Mouse (Mus musculus) Patski (cell line): ENCODE measurements at regions not wholly inside any gene's neighbourhood (a gene's known extent, or its start where the extent isn't known, plus 50 kb on each side); places are given as distances from the start of the nearest gene placed in this dataset.
"Not testable (repeated sequence)": the region's sequence is repeated elsewhere in the genome, so short reads cannot be mapped to it uniquely, and the experiment has no call there.

Experiments
- ATAC-seq: fragments of 100-300 bp; one replicate; pipeline ENCODE4 v1.8.0; 2021
- CTCF ChIA-PET: fragments of 350-600 bp; sonication (Branson Sonifier 250); formaldehyde crosslinking; loops from one replicate; lab custom pipeline; 2022; ENCODE audit warnings: inconsistent platforms; lab: Charles Lee
- POLR2A ChIA-PET: fragments of 350-600 bp; sonication (Branson Sonifier 250); formaldehyde crosslinking; loops from one replicate; lab custom pipeline; 2022; ENCODE audit warnings: antibody characterized with exemption, inconsistent platforms; lab: Charles Lee
- DNase-seq: peaks from one replicate; pipeline ENCODE4 v3.0.0-alpha.2; 2011; ENCODE audit warnings: low read depth, low spot score
- H3K27me3 ChIP-seq: fragments of 371-371 bp; one replicate; pipeline ENCODE4 v1.5.1; 2021
- CTCF ChIP-seq: fragments of 100-300 bp; IDR thresholded peaks from one replicate; pipeline ENCODE4 v1.5.1; 2021
- in situ Hi-C: fragments of 300-500 bp; cut with MboI; formaldehyde crosslinking; loops from 3 replicates; pipeline ENCODE4 v1.11.1; 2018; ENCODE audit warnings: low pct_unique_long_range_greater_than_20kb, mixed read lengths

DNA sequence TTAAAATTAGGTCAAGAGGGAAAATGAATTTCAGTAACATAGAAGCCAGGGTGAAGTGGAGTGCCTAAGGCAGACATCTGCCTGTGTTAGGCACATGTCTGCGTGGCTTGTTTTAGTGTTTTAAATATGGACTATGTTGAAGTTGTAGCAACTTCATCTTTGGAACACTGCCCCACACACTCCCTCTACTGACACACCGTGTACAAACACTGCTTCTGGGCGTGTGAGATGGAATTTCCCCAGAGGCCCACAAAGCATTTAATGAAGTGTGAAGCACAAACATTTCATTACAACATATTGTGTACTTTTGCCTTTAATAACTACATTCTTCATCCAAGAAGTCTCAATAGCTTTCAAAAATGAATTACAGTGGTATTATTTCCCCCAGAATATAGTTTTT is 114.0 kb upstream of the Ttc29 start:
- DNase-seq (no peak), ATAC-seq (no peak)
- in situ Hi-C loops = no loop called here
- ChIA-PET POLR2A (no interaction called here), CTCF (no interaction called here)
- peaks cover 41% of the 10 kb centered on the region for H3K27me3 ChIP-seq
- TF ChIP-seq CTCF = no peak

DNA sequence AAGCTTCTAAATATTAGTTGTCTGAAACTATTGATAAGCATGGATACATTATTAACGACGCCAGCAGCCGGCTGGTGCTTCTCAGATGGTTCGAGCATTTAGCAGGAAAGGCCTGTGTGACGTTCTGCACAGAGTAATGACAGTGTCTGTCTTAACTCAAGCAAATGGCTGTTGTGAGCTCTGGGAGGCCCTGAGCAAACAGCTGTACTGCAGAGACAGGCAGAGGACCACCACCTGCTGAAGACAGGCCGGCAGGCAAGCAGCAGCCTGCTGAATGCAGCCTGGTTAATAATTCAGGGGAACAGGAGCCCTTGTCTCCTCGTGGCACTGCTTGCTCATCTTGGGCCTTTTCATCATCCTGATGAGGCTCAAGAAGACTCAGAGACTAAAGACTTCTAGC is 105.8 kb upstream of the Ttc29 start:
- in situ Hi-C loops = no loop called here
- TF ChIP-seq CTCF = no peak
- peaks cover 28% of the 10 kb centered on the region for H3K27me3 ChIP-seq
- CTCF ChIA-PET = no interaction called here
- ATAC-seq (no peak), DNase-seq (no peak)
- POLR2A ChIA-PET = interaction anchor here (0.6 kb wide), 1 partner anchor 1500 kb away, joined by 3 read pairs; no protein-coding TSS in a partner anchor

DNA sequence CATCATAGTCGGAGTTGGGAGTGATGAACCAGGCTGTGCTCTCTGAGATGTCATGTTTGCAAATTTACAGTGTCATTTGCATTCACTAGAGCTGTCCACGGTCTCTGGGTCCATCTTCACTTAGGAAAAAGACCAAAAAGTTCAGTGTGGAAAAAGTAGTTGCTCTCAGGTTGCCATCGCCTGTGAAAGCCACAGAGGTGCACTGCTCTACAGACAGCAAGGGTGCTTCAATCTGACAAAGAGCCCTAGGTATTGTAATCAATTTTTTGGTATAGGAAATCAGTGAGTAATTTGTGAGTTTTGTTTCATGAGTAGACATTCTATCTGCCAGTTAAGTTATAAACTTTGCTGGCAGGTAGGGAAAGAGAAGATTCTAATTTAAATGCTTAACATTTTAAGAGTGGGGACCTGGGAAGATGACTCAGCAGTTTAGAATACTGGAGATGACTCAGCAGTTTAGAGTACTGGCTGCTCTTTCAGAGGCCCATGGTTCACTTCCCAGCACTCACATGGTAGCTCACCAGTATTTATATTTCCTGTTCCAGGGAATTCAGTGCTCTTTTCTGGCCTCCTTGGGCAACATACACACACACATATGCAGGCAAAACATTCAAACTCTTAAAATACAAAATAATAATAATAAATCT is 103.0 kb upstream of the Ttc29 start:
- ATAC-seq (no peak), DNase-seq (no peak)
- H3K27me3 ChIP-seq = peaks cover 37% of the 10 kb centered on the region
- in situ Hi-C loops = no loop called here
- ChIA-PET POLR2A (no interaction called here), CTCF (no interaction called here)
- no peak for TF ChIP-seq CTCF

DNA sequence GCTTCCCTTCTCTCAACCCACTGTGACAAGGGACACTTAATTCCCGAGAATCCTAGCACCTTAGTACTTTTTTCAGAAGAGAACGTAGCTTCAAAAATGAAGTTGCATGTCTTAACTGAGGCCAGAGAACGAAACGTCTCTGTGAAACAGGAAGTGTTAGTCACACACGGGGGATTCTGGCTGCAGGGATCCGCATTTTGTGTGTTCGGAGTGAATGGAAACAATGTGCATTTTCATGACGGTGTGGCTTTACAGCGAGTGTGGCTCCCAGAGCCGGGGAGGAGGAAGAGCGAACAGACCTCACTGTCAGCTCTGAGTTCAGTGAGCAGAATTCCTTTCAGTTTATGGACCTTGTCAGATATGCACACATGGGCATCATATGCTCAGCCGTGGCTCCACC is 100.0 kb upstream of the Ttc29 start:
- ATAC-seq (no peak), DNase-seq (no peak)
- CTCF ChIA-PET = no interaction called here
- peaks cover 36% of the 10 kb centered on the region for H3K27me3 ChIP-seq
- POLR2A ChIA-PET = no interaction called here
- in situ Hi-C loops = no loop called here
- no peak for TF ChIP-seq CTCF

DNA sequence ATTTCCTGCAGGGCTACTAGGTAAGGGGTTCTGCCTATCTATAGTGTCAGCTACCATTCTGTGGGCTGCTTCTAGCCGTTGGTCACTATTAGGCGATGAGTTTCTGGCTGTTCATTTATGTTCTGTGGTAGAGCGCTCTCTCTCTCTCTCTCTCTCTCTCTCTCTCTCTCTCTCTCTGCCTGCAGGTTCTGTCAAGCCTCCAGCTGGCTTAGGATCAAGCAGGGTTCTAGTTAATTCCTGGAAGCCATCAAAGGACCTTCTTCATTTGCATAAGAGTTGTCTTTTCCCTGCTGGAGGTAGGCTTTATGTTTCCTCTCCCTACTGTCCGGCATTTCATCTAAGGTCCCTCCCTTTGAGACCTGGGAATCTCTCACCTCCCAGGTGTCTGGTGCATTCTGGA is 98.6 kb upstream of the Ttc29 start:
- in situ Hi-C loops = no loop called here
- H3K27me3 ChIP-seq = peaks cover 39% of the 10 kb centered on the region
- TF ChIP-seq CTCF = no peak
- ATAC-seq (no peak), DNase-seq (no peak)
- CTCF ChIA-PET = no interaction called here
- POLR2A ChIA-PET = no interaction called here

DNA sequence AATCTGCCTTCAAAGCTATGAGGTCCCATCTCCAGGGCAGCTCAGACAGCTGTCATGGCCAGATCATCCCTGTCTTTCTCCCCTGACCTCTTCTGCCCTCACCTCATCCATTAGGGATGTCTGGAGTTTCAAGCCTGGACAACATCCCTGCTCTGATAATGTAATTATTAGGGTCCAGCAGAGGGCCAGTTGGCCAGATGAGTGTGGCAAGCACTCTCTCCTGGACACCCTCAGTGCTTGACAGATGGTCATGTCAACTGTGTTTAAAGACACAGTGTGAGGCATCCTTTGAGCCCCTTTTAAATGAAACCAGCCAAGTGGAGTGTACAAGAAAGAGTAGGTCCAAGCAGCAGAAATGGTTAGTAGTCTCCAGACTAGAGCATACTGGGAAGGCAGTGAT is 95.9 kb upstream of the Ttc29 start:
- no peak for TF ChIP-seq CTCF
- CTCF ChIA-PET = no interaction called here
- in situ Hi-C loops = no loop called here
- DNase-seq = no peak
- H3K27me3 ChIP-seq = peaks cover 37% of the 10 kb centered on the region
- POLR2A ChIA-PET = no interaction called here
- no peak for ATAC-seq

DNA sequence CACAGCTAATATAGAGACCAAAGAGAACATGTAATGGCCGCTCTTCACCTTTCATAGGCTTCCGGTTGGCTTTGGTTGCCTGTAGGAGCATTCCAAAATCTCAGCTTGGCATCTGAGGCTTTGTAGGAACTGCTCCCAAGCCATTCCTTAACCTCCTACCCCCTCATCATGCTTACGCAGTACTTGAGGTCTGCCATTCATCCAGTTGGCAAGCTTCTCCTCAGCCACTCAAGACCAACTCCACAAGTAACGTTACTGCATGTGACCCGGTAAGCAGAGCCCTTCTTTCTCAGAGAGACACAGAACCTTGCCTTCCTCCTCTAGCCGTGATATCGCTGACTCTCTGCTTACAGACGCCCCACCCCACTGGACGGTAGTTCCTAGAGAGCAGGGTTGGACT is 94.6 kb upstream of the Ttc29 start:
- H3K27me3 ChIP-seq = peaks cover 29% of the 10 kb centered on the region
- no peak for ATAC-seq
- in situ Hi-C loops = no loop called here
- DNase-seq = no peak
- ChIA-PET POLR2A (no interaction called here), CTCF (no interaction called here)
- TF ChIP-seq CTCF = no peak

DNA sequence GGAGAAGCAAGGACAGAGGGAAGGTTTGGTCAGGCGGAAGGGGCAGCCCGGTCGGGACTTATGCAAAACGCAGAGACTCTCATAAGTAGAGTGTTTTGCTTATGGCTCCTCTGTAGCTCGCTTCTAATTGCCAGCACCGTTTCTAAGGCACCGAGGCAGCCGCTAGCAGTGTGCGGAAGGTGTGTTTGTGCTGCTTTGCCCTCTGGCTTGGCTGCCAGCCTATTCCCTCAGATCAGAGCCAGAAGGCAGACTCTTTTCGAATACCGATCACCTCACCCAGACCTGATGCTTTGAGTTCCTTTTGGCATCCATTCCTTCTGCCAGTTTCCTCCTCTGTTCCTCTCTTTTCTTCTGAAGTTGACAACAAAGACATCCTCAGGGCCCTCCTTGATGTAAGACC is 93.4 kb upstream of the Ttc29 start:
- no peak for ATAC-seq
- no peak for TF ChIP-seq CTCF
- in situ Hi-C loops = no loop called here
- CTCF ChIA-PET = no interaction called here
- H3K27me3 ChIP-seq = peaks cover 26% of the 10 kb centered on the region
- POLR2A ChIA-PET = no interaction called here
- no peak for DNase-seq

DNA sequence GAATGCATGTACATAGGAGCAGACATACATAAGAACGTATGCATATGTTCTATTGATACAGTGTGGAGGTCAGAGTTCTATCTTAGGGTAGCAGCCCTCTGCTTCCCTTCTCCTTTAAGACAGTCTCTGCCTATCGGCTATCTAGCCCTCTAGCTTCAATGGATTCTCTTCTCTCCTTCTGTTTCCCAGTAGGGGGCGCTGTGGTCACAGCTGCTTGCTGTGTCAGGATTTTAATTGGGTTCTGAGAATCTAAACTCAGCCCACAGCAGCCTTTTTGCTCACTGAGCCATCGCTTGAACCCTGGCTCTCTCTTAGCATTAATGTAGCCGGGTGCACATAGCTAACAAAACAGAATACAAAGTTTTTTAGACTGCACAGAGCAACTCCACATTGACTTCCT is 88.8 kb upstream of the Ttc29 start:
- TF ChIP-seq CTCF = peak; percentile 70
- ATAC-seq (no peak), DNase-seq (no peak)
- H3K27me3 ChIP-seq = peaks cover 15% of the 10 kb centered on the region
- CTCF ChIA-PET = interaction anchor here (1.3 kb wide), 1 partner anchor 15 kb away, joined by 3 read pairs; no protein-coding TSS in a partner anchor
- POLR2A ChIA-PET = no interaction called here
- in situ Hi-C loops = no loop called here

DNA sequence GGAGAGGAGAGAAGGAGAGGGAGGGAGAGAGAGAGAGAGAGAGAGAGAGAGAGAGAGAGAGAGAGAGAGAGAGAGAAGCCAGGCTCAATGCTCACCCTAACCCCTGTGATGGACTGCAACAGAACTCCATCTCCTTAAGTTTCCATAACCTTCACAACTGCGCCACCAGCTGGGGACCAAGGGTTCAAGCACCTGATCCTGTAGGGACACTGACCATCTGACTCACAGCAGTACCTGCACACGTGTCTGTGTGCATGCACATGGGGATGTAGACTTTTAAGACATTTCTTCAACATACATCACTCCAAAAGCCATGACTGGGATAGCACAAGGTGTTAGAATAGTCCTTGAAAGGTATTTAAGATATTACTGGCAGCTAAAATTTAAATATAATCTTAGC is 85.2 kb upstream of the Ttc29 start:
- H3K27me3 ChIP-seq = peaks cover 27% of the 10 kb centered on the region
- in situ Hi-C loops = no loop called here
- ChIA-PET CTCF (no interaction called here), POLR2A (interaction anchor here (0.6 kb wide), 1 partner anchor 58 kb away, joined by 3 read pairs; no protein-coding TSS in a partner anchor)
- TF ChIP-seq CTCF = peak; percentile 38
- ATAC-seq = no peak
- DNase-seq = no peak

DNA sequence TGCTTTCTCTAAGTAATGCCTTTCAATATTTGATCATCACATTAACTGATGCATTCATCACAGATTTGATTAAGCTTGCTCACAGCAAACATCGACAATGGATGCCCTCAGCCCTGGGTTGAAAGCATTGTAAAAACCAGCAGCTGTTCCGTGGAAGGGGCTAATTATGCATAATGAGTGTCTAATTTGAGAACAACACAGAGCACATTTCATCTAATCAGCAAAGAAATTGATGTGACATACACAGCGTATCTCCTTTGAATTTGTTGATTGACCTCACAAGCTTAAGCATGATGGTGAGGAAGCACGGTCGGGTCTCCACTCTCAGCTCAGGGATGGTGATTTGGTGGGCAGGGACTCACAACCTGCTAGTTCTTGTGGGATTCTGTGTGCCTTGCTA is 84.0 kb upstream of the Ttc29 start:
- DNase-seq = no peak
- in situ Hi-C loops = no loop called here

DNA sequence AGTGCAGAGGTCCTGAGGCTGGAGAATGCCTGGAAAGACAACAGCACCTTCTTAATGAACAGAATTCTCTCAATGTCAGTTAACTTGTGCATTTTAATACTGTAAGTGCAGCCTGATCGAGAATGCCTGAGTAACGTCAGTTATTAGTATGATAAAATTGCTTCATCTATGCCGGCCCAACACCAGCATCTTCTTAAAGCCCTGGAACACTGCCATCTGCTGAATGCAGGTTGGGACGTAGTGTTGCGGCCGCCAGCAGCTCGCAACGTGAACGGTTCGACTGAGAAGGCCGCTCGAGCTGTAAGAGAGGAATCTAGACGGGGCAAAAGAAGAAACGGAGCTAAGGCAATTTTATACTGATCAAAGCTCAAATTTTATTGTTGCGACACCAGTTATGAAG is 73.6 kb upstream of the Ttc29 start:
- DNase-seq, ATAC-seq, POLR2A ChIA-PET, in situ Hi-C loops: not testable (repeated sequence)
- peaks cover 11% of the 10 kb centered on the region for H3K27me3 ChIP-seq
- CTCF ChIA-PET = interaction anchor here (1.5 kb wide), 1 partner anchor 9 kb away, joined by 4 read pairs; no protein-coding TSS in a partner anchor

More for the DNA sequence above, 84.0 kb upstream of the Ttc29 start:
- ATAC-seq = no peak
- POLR2A ChIA-PET = no interaction called here
- CTCF ChIA-PET = no interaction called here
- TF ChIP-seq CTCF = no peak
- H3K27me3 ChIP-seq = peaks cover 23% of the 10 kb centered on the region
